Mouse (Mus musculus): ENCODE measurements around the gene Hcar1.

GRCm38 (mm10) chr5:123914852-123915251 lies 35.0 kb upstream of the Hcar1 start:
- no peak for TF ChIP-seq CTCF (IDR thresholded peaks at IDR 0.05; ENCODE audit: control insufficient read depth, insufficient read depth, insufficient replicate concordance, low read depth, low read length)
- no peak for TF ChIP-seq POLR2A (IDR thresholded peaks at IDR 0.05; ENCODE audit: control insufficient read depth, low read depth, low read length)

Data from testis, adult 2 months (tissue).